Mouse (Mus musculus) ovary, adult 18-20 months (tissue): ENCODE results near the gene Amacr.
"Not testable (repeated sequence)": the region's sequence is repeated elsewhere in the genome, so short reads cannot be mapped to it uniquely, and the experiment has no call there.

Source experiments
- DNase-seq: peaks from one replicate; pipeline ENCODE4 v3.0.0; 2022; ENCODE audit warnings: low spot score, mixed read lengths

The Amacr gene

DNA sequence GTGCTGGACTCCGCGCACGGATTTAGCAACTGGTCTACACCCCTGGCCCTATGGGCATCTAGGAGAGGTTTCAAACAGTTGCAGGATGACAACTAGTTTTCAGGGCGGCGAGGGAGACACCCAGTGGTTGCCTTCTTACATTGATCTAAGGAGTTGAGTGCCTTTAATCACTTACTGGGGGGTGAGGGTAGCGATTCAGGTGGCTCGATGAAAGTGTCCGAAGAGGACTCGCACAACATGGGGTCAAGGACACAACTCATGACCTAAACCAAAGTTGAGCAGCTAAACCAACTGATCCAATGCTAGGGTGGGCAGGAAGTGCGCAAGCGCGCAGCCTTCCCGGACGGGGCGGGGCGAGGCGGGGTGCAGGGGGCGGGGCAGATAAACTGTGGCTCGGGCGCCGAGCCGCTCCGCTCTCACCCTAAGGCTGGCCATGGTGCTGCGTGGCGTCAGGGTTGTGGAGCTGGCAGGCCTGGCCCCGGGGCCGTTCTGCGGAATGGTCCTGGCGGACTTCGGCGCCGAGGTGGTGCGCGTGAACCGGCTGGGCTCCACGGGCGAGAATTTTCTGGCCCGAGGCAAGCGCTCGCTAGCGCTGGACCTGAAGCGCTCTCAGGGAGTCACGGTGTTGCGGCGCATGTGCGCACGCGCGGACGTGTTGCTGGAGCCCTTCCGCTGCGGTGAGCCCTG lies at the start of gene Amacr:
TSS of gene Amacr (plus strand) at position 380 of the 687 bp plus-strand sequence.
- peak; percentile 77 for DNase-seq

DNA sequence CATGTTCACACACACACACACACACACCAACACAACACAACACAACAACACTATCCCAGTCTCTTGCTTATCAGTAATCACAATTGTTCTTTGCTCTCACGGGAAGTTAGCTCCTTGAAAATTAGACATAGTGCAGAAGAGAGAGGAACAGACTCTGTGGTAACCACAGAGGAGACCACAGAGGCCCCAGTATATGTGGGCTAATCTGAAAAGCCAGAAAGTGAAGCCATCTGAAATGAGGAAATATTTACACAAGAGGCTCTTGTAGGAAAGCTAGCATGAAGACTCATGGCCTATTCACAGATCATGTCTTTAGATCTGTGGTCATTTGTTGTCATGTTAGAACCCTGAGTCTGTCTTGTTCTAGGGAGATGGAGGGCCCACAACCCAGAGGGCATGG lies 47.6 kb upstream of the Amacr start:
- no peak for DNase-seq

DNA sequence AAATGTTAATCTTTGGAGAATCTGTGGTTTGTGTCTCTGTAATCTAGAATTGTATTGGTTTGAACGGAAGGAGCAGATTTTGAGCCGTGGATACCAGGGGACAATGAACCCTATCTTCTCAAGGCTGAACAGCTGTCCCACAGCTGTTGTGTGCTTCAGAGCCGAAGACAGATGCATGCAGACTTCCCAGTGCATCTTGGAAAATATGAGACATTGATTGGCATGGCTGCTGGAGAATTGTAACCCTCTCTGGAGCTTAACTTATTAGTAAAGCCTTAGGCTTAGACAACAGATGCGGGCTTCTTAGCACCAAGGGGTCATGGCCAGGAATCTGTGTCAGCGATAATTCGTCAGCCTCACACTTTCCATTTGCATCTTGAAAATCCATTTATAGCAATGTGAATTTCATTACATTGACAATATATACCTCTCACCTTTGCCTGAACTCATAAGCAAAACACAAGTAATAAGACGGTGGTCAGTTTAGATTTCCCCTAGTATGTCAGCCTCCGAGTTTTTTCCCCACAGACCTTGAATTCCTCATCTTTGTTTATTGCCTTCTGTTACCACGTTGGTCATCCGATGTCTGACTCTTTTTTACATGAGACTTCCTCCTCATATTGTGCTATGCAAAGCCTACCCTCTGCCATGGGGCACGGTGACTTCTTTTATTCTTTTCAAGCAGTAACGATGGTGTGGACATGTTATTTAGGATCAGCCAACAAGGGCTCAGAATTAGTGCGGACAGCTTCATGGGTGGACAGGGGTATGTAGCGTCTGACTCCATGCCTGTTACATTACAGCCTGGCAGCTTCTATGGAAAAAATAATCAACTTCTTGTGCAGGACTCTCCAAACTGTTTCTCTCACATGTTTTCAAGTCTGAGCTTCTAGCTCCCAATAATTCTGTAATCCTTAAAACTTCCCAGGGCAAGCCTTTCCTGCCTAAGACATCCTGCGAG lies 41.1 kb upstream of the Amacr start:
- DNase-seq, result no peak

DNA sequence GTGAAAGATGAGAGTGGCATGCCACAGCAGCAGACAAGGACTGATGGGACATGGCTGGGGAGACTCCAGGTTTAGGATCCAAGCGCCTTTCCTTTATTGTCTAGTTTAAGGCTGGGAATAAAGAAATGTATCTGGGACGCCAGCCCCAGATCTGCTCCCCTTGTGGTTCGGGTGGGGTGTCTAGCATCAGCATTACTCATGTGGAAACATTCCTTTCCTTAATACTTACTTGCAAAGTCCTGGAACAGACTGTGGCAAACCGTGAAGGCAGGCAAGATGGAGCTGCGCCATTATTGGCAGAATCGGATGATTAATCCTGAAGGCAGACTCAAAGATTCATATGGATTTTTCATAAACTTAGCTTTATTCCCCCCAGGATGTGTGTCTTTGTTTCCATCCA lies 39.7 kb upstream of the Amacr start:
- DNase-seq, result no peak

DNA sequence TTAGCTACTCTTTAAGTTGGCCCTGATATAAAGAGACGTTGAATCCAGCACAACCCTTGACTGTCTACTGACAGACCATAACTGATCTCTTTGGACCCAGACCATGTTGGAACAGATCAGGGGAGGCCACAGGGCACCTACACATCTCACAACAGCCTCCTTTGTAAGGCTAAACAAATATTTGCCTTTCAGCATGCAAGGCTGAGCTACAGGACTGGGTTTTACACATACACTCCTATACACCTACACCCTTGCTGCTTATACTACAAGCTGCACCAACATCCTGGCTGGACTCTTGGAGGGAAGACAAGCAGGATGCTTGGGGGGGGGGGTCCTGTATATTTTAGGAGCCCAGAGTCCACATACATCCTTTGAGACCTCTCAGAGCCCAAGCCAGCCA lies 33.7 kb upstream of the Amacr start:
- DNase-seq, result no peak

DNA sequence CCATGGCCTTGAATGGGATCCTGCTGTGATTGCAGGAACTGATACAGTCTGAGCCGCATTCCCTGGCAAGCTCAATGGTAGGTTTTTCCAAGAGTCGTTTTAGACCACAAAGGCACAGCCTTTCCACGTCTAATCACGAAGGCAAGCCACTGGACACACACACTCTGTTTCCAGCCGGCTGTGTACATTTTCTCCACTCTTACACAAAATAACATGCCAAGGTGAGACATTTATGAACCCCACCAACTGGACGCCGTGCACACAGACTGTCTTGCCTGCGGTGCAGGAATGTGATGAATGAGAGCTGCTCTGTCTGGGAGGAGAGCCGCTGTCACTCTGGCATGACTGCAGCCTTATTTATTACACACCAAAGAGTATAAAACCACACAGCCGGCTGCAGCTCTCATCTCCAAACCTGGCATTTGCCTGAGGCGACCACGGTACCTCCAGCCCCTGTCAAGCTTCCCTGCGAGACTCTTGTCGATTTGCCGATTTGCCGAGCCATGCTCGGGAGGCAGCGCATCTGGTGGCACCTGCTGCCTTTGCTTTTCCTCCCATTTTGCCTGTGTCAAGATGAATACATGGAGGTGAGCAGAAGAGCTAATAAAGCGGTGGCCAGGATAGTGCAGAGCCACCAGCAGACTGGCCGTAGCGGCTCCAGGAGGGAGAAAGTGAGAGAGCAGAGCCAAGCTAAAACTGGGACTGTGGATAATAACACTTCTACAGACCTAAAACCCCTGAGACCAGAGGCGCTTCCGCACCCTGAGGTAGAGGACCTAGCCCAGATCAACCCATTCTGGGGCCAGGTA lies 29.4 kb upstream of the Amacr start, which contains the start of gene C1qtnf3:
TSS of gene C1qtnf3 (plus strand) at position 382 of the 809 bp plus-strand sequence.
- no peak for DNase-seq

DNA sequence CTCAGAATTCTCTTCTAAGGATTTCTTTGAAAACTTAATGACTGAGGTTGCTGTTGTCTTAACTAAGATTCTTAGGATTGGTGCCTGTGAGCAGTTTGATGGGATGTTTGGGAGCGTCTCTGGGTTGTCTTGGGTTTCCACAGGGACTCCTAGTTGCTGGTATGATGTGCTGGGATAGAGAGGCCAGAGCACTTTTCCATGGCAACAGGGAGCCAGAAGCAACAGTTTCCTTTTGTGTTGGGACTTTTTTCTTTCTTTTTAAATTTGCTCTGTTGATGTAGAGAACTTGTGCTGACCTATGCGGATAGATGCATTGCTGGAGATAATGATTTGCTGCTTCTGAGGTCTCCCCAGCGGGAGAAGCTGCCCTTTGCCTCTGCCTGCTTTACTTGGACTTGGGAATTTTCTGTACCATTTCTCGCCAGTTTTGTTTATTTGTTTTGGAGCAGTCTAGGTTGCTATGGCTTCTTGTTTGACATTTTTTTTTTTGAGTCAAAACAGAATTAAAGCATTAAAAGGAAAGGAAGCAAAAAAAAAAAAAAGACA lies 28.7 kb upstream of the Amacr start:
- DNase-seq, result no peak

DNA sequence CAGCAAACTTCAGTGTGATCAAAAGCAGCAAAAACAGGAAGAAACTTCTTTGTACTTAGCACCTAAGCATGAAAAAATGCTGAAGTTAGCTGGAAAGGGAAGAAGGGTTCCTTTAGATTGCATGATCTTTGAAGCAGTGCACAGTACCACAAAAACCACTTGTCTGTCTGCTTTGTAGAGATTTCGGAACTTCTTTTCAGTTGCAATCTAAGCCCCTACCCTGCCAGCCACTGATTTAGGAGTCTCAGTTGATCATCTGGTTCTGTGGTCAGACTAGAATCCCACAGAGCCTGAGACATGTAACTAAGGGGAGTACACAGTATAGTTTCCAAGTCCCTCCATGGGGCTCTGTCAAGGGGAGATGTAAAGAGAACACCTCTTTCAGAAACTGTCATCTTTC lies 28.1 kb upstream of the Amacr start:
- DNase-seq, result no peak

DNA sequence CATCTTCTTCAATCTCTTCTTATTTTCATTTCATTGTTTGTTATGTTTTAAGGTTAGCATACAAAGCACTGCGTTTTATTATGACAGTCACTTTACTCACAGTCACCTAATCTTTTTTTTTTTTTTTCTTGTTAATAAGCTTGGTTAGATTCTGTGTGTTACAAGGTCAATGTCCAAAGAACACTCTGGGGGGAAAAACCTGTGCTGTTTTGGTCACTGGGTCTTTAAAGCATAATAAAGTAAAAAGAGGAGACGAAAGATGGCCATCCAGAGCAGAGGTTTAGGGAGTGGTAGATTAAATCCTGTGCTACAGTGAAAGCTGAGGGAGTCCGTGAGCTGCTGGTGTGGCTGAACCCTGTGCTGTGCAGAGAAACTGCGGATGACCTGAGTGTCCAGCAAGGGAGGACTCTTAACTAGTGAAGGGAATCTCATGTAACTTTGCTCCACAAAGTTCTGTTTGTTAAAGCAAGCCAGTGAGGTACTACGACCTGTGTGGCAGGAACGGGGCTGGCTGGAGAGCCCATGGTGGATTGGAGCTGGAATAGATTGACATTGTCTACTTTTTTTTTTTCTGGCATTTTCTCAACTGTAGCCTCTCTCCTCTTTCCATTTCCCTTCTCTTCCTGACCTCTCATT lies 27.1 kb upstream of the Amacr start:
- DNase-seq, result no peak

DNA sequence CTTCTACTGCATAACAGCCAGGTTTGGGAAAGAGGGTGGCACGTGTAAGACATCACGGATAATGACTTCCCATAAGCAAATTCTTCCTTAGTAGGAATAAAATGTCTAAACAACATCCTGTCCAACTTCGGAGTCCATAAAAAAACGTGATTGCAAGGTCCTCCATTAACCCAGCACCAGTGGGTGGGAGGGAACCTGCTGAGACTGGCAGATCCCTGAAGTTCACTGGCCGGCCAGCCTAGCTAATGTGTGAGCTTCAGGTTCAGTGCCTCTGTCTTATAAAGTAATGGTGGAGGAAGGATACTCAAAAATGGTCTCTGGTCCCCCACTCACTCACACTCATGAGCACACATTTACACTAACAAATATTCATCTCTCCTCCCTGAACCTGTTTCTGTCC lies 26.4 kb upstream of the Amacr start:
- no peak for DNase-seq

DNA sequence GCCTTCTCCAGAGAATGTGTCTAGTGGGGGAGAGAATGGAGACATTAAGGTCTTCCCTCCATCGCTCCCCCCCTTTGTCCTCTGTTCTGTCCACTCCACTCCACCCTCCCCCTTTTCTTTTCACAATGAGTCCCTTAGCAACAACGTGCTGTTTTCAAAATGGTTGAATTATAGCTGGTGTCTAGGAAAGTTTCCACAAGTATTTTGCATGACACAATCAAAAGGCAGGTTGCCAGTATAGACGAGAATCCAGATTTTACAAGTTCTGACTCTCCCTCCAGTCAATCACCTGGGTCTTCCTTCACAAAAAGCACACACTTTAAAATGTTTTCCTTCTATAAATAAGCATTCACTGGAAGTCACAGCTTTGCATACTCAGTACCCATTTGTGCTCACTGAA lies 24.9 kb upstream of the Amacr start:
- no peak for DNase-seq

DNA sequence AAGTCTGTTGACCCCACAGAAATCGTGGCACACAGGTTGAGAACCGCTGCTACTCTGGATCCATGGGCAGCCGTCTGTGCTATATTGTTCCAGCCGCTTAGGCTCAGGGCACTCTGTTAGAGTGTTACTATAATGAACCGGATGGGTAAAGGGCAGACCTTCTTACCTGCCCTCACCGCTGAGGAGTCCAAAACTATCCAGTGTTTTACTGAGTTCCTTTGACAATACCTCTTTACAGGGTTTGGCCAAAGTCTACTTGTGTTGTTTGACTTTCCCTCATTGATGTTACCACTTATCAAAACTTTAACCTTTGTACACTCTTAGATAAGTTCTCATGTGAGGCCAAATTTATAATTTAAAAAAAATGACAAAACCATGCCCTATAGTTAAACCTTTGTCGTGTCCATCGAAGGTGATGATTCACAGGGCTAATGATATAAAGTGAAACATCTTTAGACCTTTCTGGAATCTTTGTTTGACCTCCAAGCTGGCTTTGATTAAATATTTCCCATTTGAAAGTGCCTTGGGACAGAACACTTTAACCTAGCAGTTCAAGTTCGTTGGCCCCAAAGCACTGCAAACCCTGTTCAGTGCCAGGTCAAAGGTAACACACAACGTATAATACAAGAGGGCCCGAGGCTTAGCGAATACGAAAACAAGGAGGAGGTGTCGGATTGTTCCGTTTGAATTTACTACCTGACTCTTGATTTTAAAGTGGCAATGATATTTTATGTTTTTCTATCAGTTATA lies 22.1 kb upstream of the Amacr start:
- no peak for DNase-seq

DNA sequence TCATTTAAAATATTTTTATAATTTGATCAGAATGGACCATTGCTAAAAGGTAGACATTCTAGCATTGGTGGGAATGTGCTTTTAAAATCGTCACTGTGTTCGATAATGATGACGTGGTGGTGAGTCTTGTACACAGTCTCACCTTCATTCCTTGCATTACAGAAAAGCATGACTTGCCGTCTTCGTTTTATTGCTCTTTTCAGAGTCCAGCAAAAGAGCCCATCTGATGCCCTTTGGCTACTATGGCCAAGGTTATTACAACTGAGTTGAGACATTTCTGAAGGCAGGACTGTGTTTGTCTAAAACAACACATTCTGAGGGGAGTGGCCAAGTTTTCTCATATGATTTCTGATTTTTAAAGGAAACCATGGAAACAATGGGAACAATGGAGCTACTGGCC lies 21.3 kb upstream of the Amacr start:
- no peak for DNase-seq

DNA sequence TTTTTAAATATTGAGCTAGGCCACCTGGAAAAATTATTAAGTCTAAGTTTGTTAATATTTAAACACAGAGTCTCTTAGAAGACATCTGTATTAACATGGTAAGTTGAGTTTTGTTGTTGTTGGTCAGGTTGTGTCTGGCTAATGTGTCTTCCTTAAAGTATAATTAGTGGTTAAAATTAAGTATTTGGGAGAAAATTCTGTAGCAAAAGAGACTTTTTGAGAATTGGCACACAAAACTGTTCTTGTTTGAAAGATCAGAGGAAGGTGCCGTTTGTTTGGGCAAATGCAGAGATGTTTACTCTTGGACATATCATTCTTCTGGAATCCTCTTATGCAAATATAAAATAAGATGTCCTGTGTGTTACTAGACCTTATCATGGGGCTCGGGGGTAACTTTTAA lies 19.0 kb upstream of the Amacr start:
- no peak for DNase-seq

DNA sequence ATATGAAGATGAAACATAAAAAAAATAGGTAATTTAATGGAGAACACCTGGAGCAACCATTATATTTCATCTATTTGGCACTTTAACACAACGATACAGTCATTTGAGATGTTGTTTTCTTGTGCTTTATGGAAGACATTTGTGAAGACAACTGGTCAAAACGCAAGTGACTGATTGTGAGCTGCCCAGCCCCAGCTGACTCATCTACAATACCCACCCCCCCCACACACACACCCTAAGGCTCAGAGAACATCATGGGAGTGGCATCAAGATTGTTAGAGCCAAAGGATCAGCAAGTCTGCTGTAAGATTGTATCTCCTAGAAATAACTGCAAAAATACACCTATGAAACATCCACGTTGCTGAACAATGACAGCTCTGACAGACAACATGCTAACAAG lies 12.1 kb upstream of the Amacr start:
- no peak for DNase-seq

DNA sequence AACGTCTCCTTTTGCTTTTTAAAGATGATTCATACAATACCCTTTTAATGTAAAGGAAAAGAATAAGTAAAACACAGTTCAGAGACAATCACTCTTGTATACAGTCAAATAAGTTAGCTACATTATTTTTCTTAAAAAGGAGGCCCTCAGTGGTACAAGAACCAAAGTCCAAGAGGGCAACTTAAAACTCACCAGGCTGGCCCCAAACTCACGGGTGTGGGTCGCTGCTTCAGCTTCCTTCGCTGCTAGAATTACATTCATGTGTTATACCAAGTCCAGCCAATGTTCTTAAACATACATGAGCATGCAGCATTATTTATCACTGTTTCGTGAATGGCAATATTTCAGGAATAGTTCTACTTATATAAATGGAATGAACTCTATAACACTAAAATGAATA lies 10.8 kb upstream of the Amacr start:
- no peak for DNase-seq

DNA sequence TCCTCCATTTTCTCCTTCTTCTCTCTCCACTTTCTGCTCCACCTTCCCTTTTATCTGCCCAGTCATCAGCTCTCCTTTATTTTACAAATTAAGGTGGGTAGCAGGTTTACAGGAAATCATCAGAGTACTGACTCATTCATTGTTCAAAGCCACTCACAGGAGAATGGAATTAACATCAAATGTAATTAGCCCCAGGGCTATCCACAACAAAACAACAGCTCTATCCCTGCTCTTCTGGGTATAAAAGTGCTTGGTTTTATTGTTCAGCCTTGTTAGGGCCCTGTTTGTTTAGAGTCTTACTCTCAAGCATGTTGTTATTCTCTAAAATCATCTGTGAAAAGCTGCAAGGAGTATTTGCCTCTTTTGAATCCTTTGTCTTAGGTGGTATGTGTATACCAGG lies 4.4 kb upstream of the Amacr start:
- DNase-seq, result no peak

DNA sequence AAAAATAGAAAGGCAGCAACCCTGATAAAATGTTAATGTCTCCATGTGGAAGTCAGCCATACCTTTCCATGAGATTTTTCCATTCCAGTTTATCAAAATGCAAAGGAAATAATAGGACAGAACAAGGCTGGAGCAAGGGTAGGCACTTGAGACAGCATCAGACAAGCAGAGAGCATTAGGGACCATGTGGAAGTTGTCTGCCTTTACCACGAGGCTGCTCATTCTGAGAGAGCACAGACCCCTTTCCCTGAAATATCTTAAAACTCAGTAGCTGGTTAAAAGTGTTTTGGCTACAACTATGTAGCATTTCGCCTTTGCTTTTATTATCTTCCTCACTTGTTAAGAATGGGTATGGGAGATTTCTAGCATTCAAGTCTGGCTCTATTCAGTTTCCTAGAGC lies 844 bp upstream of the Amacr start:
- no peak for DNase-seq

DNA sequence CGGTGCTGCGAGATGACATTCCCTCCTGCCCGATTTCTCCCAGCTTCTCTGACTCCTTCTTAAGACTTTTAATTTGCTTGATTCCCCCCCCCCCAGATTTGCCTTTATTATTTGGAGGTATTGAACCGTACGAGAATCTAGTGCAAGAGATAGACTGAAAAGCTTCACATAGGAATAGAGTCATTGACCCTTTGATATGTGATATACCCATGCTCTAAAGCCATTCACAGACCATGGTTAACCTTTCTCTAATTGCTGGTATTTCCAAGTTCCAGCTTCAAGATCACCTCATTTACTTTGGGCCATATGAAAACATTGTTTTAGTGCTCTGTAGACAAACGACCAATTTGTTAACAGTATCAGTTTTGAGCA lies 494 bp downstream of the Amacr start:
- no peak for DNase-seq

DNA sequence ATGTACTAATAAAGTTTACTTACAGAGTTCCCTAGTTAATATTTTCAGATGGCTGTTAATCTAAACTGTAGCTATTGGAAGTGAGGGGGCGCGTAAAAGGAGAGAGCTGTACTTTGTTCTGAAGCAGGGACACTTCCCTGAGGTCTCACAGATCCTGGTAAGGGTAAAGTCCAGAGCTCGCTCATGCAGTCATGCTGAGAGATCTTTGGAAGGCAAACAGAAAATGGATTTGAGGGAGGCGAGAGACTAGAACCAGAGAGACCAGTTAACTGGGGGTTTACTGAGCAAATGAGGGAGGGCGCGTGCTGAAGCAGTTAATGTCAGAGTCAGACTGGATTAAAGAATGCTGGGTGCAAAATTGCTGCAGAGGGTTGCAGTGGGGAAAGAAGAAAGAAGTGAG lies 4.2 kb downstream of the Amacr start:
- no peak for DNase-seq

DNA sequence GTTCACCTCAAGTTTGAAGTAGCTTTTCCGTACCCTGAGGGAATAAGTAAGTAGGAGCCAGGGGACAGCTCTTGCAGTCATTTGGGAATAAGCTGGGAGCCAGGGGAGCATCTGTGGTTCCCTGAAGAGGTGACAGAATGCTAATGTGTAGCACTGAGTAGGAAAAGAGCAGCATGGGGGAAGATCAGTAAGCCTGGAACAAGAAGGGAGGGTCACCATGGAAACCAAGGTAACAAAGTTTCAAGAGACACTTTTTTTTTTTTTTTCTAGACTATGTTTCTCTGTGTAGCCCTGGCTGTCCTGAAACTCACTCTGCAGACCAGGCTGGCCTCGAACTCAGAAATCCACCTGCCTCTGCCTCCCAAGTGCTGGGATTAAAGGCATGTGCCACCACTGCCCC lies 4.9 kb downstream of the Amacr start:
- DNase-seq, result not testable (repeated sequence)
